Mouse (Mus musculus) heart, adult 8-10 months (tissue): ENCODE data around the gene Slc4a3. TPM values are rescaled to one million over a fixed set of nuclear protein-coding genes. Genes with fewer than 3 reads are reported as not detected.
A peak's percentile ranks its signal among the peaks of the same experiment; 100 is the strongest.

Experiments
- DNase-seq: peaks from one replicate; pipeline ENCODE4 v3.0.0; 2022; ENCODE audit warnings: low spot score
- total RNA-seq, 4 experiments: library from RNA; stranded (reverse); gene quantifications; 2 replicates each; pipeline ENCODE4 v1.2.4; 2022

The Slc4a3 gene
- total RNA-seq, 4 experiments from 2014 or later = 221 to 344 (median 267) TPM

- DNase-seq = peak; percentile 93
Measured at GRCm38 (mm10) chr1:75521321-75522031, 24.6 kb upstream of the Slc4a3 start, which contains the start of gene Stk11ip. TSS of gene Stk11ip (plus strand) at chr1:75521529.

GRCm38 (mm10) chr1:75524679-75525078 is 21.4 kb upstream of the Slc4a3 start:
- no peak for DNase-seq

- DNase-seq = no peak
Measured at GRCm38 (mm10) chr1:75530546-75530945, 15.5 kb upstream of the Slc4a3 start.

- no peak for DNase-seq
Measured at GRCm38 (mm10) chr1:75532280-75533172, 13.5 kb upstream of the Slc4a3 start.

GRCm38 (mm10) chr1:75533325-75534252 is 12.5 kb upstream of the Slc4a3 start:
- no peak for DNase-seq

- DNase-seq = no peak
Measured at GRCm38 (mm10) chr1:75537587-75537986, 8.5 kb upstream of the Slc4a3 start.

GRCm38 (mm10) chr1:75538597-75539190 is 7.4 kb upstream of the Slc4a3 start:
- DNase-seq = no peak

GRCm38 (mm10) chr1:75541496-75541895 is 4.6 kb upstream of the Slc4a3 start:
- no peak for DNase-seq

GRCm38 (mm10) chr1:75544351-75544750 is 1.7 kb upstream of the Slc4a3 start:
- no peak for DNase-seq

GRCm38 (mm10) chr1:75547351-75547750 is 1.3 kb downstream of the Slc4a3 start:
- DNase-seq = no peak

- DNase-seq = no peak
Measured at GRCm38 (mm10) chr1:75548083-75548482, 2.0 kb downstream of the Slc4a3 start.

GRCm38 (mm10) chr1:75548871-75549270 is 2.8 kb downstream of the Slc4a3 start:
- DNase-seq = no peak

GRCm38 (mm10) chr1:75549289-75550279 is 3.5 kb downstream of the Slc4a3 start:
- peak; percentile 58 for DNase-seq

- no peak for DNase-seq
Measured at GRCm38 (mm10) chr1:75550586-75550985, 4.5 kb downstream of the Slc4a3 start.

- DNase-seq = no peak
Measured at GRCm38 (mm10) chr1:75555680-75556079, 9.6 kb downstream of the Slc4a3 start.

- DNase-seq = no peak
Measured at GRCm38 (mm10) chr1:75556143-75556781, 10.2 kb downstream of the Slc4a3 start.

- DNase-seq = no peak
Measured at GRCm38 (mm10) chr1:75557041-75557440, 11.0 kb downstream of the Slc4a3 start.

GRCm38 (mm10) chr1:75558388-75559178 is 12.5 kb downstream of the Slc4a3 start:
- DNase-seq = no peak
